Mouse (Mus musculus) kidney, postnatal 0 days (tissue): ENCODE results near the gene Bicra. TPM values are rescaled to one million over a fixed set of nuclear protein-coding genes. Genes with fewer than 3 reads are reported as not detected.

Source experiments
- ATAC-seq: fragments of 200-750 bp; cut with Nextera tagmentation; replicated peaks from 2 replicates; pipeline ENCODE4 v1.8.0; 2017; ENCODE audit warnings: low read depth, moderate number of reproducible peaks, moderate TSS enrichment, moderate library complexity; ENCODE audit not compliant: low FRiP score
- DNase-seq: peaks from one replicate; pipeline ENCODE4 v3.0.0-alpha.2; 2016; ENCODE audit warnings: low spot score
- H3K27ac ChIP-seq: fragments of 300-500 bp; sonication (generic); 2 replicates; pipeline ENCODE4 v1.5.1; 2014; ENCODE audit warnings: mild to moderate bottlenecking
- H3K27me3 ChIP-seq: fragments of 300-500 bp; sonication (generic); 2 replicates; pipeline ENCODE4 v1.6.1; 2014; ENCODE audit warnings: low read length, mixed read lengths; ENCODE audit not compliant: insufficient read depth
- H3K36me3 ChIP-seq: fragments of 300-500 bp; sonication (generic); 2 replicates; pipeline ENCODE4 v1.6.1; 2014; ENCODE audit warnings: low read length, mixed read lengths; ENCODE audit not compliant: insufficient read depth
- H3K4me1 ChIP-seq: fragments of 300-500 bp; sonication (generic); replicated peaks from 2 replicates; pipeline ENCODE4 v1.6.1; 2014; ENCODE audit warnings: antibody characterized with exemption, low read length, mixed read lengths; ENCODE audit not compliant: insufficient read depth
- H3K4me2 ChIP-seq: fragments of 300-500 bp; sonication (generic); 2 replicates; pipeline ENCODE4 v1.6.1; 2014; ENCODE audit warnings: mild to moderate bottlenecking, low read length, moderate library complexity, mixed read lengths
- H3K4me3 ChIP-seq: fragments of 300-500 bp; sonication (generic); replicated peaks from 2 replicates; pipeline ENCODE4 v1.5.1; 2014; ENCODE audit warnings: low read depth, low read length
- H3K9ac ChIP-seq: fragments of 300-500 bp; sonication (generic); 2 replicates; pipeline ENCODE4 v1.6.1; 2014; ENCODE audit warnings: low read depth, low read length
- H3K9me3 ChIP-seq: fragments of 300-500 bp; sonication (generic); replicated peaks from 2 replicates; pipeline ENCODE4 v1.6.1; 2016; ENCODE audit warnings: low read length, inconsistent platforms, mixed read lengths
- CTCF ChIP-seq: IDR thresholded peaks from 2 replicates; pipeline ENCODE4 v1.5.1; 2016; ENCODE audit warnings: antibody characterized with exemption, low read depth, mild to moderate bottlenecking, moderate library complexity
- WGBS: fragments of 180-500 bp; shearing (Covaris S2); extraction: QIAGEN DNeasy Blood & Tissue Kit; methylation state at CpG from one replicate; pipeline ENCODE4 v1.1.7; 2014; 5-methylcytosine and 5-hydroxymethylcytosine counted together
- polyA plus RNA-seq: library from polyadenylated mRNA; unstranded; fragments of >200 nt; fragmentation: Nextera tagmentation; extraction: Ambion mirVana; gene quantifications from 2 replicates; pipeline ENCODE4 v1.2.1, GENCODE M21; 2015

Gene Bicra
- polyA plus RNA-seq, 1 experiment from 2014 or later, result 3.3 TPM

GRCm38 (mm10) chr7:16050600-16050999 is 2.9 kb upstream of the Bicra start:
- 89% methylated on average over 3 of the region's 3 CpGs for WGBS

DNA sequence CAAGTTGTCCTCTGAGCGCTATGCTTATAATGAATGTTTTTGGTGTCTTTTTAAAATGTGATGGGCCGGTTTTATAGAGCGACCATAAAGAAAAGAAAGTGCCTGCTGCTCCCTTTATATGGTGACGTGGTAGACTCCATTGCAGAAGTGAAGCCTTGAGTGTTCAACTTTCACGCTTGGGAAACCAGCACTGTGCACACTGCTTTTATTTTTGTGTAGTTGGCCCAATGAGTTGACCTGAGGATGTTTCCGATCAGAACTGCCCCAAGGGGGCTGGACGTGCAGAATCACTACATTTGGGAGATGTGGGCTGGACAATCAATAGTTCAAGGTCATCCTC is 1.8 kb upstream of the Bicra start:
- Histone ChIP-seq H3K27ac (0 out of 2 replicates have a peak overlapping the region, but pooled peaks have one; percentile 97), H3K9ac (peak overlapping the region; percentile 78; the same call in 1 of the 2 replicates)

More at GRCm38 (mm10) chr7:16050600-16050999, 2.9 kb upstream of the Bicra start:
- H3K4me1 ChIP-seq, result peaks cover 26% of the 10 kb centered on the region
- ATAC-seq (no peak), DNase-seq (no peak)
- H3K4me3 ChIP-seq, result no peak overlapping the region
- no peak overlapping the region for H3K9ac ChIP-seq
- no peak for TF ChIP-seq CTCF
- H3K27me3 ChIP-seq, result no peaks in the 10 kb centered on the region
- H3K36me3 ChIP-seq, result no peaks in the 10 kb centered on the region
- no peak overlapping the region for H3K4me2 ChIP-seq
- no peaks in the 10 kb centered on the region for H3K9me3 ChIP-seq
- no peak overlapping the region for H3K27ac ChIP-seq

GRCm38 (mm10) chr7:16048675-16049575 is 1.2 kb upstream of the Bicra start:
- H3K9ac ChIP-seq, result peak overlapping the region; percentile 78
- no peaks in the 10 kb centered on the region for H3K27me3 ChIP-seq
- peak; percentile 9; the same call in 1 of the 2 replicates for ATAC-seq
- H3K36me3 ChIP-seq, result no peaks in the 10 kb centered on the region
- DNase-seq, result peak; percentile 55
- H3K4me2 ChIP-seq, result peak overlapping the region; percentile 89
- peaks cover 36% of the 10 kb centered on the region for H3K4me1 ChIP-seq
- TF ChIP-seq CTCF, result no peak
- H3K9me3 ChIP-seq, result no peaks in the 10 kb centered on the region
- peak overlapping the region; percentile 88 for H3K4me3 ChIP-seq
- peak overlapping the region; percentile 97 for H3K27ac ChIP-seq
- 5% methylated on average over 36 of the region's 36 CpGs for WGBS

More for the DNA sequence above, 1.8 kb upstream of the Bicra start:
- Histone ChIP-seq H3K9me3 (no peaks in the 10 kb centered on the region), H3K4me3 (peak overlapping the region; percentile 88), H3K36me3 (no peaks in the 10 kb centered on the region), H3K27me3 (no peaks in the 10 kb centered on the region), H3K4me1 (peaks cover 31% of the 10 kb centered on the region), H3K4me2 (peak overlapping the region; percentile 89)
- TF ChIP-seq CTCF, result no peak
- DNase-seq (no peak), ATAC-seq (no peak)
- 66% methylated on average over 7 of the region's 7 CpGs for WGBS

- Histone ChIP-seq H3K27me3 (no peaks in the 10 kb centered on the region), H3K4me3 (peak overlapping the region; percentile 88), H3K4me2 (peak overlapping the region; percentile 89), H3K9me3 (no peaks in the 10 kb centered on the region), H3K9ac (peak overlapping the region; percentile 96), H3K4me1 (peaks cover 43% of the 10 kb centered on the region), H3K36me3 (no peaks in the 10 kb centered on the region), H3K27ac (peak overlapping the region; percentile 97)
- ATAC-seq (peak; percentile 81), DNase-seq (peak; percentile 97)
- under 1% methylated on average over 20 of the region's 20 CpGs for WGBS
- TF ChIP-seq CTCF, result no peak
Measured at GRCm38 (mm10) chr7:16048164-16048564, 443 bp upstream of the Bicra start.

DNA sequence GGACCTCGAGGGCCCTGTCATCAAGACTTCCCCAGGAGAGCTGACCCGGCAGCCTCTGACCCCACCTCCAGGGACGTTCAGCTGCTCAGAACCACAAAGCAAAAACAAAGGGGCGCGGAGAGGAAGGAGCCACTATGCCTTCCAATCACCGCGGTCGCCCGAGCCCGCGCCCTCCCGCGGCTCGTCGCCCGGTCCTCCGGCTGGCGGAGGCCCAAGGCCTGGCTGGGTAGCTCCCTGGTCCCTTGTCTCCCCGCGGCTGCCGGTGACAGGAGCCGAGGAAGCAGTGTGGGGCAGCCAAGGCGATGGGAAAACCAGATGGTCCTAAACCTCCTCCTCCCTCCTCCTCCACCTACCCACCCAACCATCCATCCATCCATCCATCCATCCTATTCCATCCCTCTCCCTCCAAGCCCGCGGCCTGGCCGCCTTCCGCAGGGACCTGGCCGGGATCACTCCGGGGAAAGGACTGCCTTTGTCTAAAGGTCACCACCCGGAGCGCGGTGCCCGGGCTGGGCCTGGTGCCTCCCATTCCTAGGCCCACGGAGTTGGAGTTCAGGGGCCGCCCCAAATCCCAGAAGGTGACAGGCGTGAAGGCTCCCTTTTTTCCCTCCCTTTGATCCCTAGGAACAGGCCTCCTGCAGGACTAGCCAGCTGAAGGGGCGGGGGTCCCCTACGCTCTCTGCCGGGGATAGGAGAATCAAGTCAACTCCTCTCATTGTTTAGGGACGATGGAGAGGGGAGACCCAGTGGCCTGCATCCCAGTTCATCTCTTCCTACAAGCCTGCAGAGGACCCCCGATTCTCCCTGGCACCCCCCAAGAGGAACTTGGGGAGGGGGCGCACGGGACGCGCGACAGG is 1.0 kb downstream of the Bicra start:
- no peak; the same call in 1 of the 2 replicates for TF ChIP-seq CTCF
- H3K9me3 ChIP-seq, result no peaks in the 10 kb centered on the region
- no peaks in the 10 kb centered on the region for H3K27me3 ChIP-seq
- H3K36me3 ChIP-seq, result no peaks in the 10 kb centered on the region
- H3K27ac ChIP-seq, result peak overlapping the region; percentile 97
- peak overlapping the region; percentile 89 for H3K4me2 ChIP-seq
- H3K9ac ChIP-seq, result peak overlapping the region; percentile 96
- H3K4me1 ChIP-seq, result peaks cover 42% of the 10 kb centered on the region
- ATAC-seq (peak; percentile 37), DNase-seq (peak; percentile 75)
- H3K4me3 ChIP-seq, result peak overlapping the region; percentile 88
- under 1% methylated on average over 46 of the region's 46 CpGs for WGBS

- TF ChIP-seq CTCF, result no peak
- H3K9me3 ChIP-seq, result no peaks in the 10 kb centered on the region
- H3K4me3 ChIP-seq, result peak overlapping the region; percentile 88
- no peaks in the 10 kb centered on the region for H3K27me3 ChIP-seq
- ATAC-seq (peak; percentile 27; the same call in 1 of the 2 replicates), DNase-seq (peak; percentile 78)
- H3K36me3 ChIP-seq, result no peaks in the 10 kb centered on the region
- peaks cover 40% of the 10 kb centered on the region for H3K4me1 ChIP-seq
- H3K27ac ChIP-seq, result peak overlapping the region; percentile 97
- peak overlapping the region; percentile 89 for H3K4me2 ChIP-seq
- 3% methylated on average over 7 of the region's 7 CpGs for WGBS
- peak overlapping the region; percentile 96 for H3K9ac ChIP-seq
Measured at GRCm38 (mm10) chr7:16046101-16046480, 1.6 kb downstream of the Bicra start.
